Mouse (Mus musculus): ENCODE measurements around the gene Tjp1.

- TF ChIP-seq POLR2A (IDR thresholded peaks at IDR 0.05; ENCODE audit: extremely low read depth, insufficient read depth, low read length): no peak
- TF ChIP-seq CTCF (IDR thresholded peaks at IDR 0.05; ENCODE audit: extremely low read depth, insufficient read depth, low read length): no peak
These were observed 248.3 kb downstream of the Tjp1 start for GRCm38 (mm10) chr7:65279277-65279676.
